Mouse (Mus musculus) common myeloid progenitor, adult 5-6 weeks (primary cell): ENCODE measurements around the gene Cyp2t4. TPM values are rescaled to one million over a fixed set of nuclear protein-coding genes. Genes with fewer than 3 reads are reported as not detected.

Experiments used
- ATAC-seq: replicated peaks from 2 replicates; pipeline ENCODE4 v1.8.0; 2016; ENCODE audit warnings: low read depth, mild to moderate bottlenecking, moderate TSS enrichment, inconsistent platforms; ENCODE audit not compliant: poor library complexity, severe bottlenecking
- total RNA-seq: library from RNA; stranded (forward); fragments of 200-1000, 187-1606 nt; gene quantifications from 2 replicates; pipeline ENCODE4 v1.2.3, GENCODE M21; 2017

Cyp2t4 gene
- total RNA-seq, 1 experiment from 2014 or later = not detected

DNA sequence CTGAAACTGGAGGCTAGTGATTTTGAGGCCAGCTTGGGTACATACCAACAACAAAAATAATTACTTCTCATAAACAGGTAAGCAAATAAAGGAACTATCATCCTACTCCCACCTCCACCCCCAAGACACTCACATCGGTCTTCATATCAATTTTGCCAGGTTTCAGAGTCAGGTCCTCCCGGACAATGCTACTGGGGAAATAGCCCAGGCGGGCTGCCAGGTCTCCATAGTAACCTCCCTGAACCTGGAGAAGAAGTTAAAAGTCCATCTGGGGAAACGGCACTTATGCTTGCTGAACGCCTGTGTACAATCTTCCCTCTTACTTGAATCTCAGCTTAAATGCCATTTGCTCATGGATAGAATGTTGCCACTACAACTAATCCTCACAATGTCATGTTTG, 26.5 kb downstream of the Cyp2t4 start:
- no peak for ATAC-seq

DNA sequence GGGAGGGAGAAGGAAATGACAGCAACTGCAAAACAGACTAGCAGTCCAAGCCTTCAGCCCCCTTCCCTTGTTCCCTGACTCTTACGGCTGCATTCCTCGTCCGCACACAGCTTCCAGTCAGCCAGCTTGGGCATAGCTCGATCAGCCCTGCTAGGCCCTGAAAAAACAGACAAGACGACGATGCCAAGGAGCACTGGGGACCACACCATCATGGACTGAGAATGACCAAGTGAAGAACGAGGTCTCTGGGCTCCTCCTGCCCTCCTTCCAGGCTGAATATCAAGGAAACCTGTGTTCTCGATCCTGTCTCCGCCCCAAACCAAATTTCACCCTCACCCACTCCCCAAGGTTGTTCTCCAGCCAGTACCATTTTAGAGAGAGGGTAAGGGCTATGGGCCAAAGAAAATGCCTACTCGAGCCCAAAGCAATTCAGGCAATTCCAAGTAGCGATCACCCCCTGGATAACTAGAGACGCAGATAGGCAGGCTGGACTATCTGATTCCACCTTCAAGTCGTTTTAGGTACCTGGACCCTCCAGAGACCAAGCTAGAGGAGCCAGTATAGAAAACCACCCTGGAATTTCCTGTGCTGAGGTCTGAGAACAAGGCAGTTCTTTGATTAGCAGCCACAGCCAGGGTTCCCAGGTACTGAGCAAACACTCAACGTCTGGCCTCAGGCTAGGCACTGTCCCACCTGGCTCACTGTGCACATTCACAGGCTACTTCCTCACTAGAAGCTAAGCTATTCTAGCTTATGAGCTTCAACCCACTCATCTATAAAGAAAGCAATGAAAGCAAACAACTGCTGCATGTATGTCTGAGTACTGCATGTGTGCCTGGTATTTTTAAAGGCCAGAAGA, 27.6 kb downstream of the Cyp2t4 start, which contains the start of the genes Gm21983 and Mia:
Gene Gm21983 (minus strand): TSS at position 250 of the 859 bp plus-strand sequence.
Gene Mia (minus strand): TSS at position 321 of the 859 bp plus-strand sequence.
- no peak for ATAC-seq

DNA sequence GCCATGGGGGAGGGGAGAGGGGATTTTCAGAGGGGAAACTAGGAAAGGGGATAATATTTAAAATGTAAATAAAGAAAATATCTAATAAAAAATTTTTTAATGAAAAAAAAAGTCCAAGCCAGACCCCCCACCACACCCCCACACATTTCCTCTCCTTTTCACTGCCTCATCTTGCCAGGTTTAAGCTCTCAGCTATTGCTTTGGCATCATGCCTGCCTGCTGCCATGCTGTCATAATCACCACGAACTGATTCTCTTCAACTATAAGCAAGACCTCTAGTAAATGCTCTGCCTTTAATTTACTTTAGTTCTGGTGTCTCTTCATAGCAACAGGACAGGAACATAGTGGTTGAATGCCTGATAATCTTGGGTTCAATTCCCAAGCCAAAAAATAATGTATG, 29.0 kb downstream of the Cyp2t4 start:
- no peak for ATAC-seq

DNA sequence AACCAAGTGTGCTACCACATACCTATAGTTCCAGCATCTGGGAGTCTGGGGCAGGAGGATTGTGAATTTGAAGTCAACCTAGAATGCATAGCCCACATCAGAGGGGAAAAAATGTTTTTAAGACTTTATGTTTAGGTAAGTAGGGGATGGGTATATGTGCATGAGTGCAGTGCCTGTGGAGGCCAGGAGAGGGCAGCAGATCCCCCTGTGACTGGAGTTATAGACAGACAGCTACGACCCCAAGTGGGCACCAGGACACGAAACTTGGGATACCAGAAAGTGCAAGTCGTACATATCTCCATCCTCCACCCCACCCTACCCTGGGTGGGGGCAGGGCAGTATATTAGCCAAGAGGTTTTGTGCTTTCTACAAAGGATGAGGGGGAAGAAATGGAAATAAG, 31.4 kb downstream of the Cyp2t4 start:
- ATAC-seq = peak; percentile 85

DNA sequence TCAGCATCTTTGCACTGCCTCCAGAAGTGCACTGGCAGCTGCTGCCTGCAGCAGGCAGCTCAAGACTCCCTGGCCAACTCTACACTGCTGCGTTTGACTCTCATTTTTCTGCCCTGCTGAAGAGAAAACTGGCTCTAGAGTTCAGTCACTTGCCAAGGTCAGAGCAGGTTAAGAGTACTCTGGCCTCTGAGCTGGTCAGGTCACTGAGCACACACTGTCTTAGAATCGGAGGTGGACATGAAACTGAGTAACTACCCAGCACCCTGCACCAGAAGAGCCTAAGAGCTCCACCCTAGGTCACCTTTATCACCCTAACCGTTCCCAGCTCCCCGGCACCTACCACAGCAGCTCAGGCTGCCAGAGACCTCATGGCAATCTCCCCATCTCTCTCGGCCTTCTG, 32.5 kb downstream of the Cyp2t4 start:
- no peak for ATAC-seq

DNA sequence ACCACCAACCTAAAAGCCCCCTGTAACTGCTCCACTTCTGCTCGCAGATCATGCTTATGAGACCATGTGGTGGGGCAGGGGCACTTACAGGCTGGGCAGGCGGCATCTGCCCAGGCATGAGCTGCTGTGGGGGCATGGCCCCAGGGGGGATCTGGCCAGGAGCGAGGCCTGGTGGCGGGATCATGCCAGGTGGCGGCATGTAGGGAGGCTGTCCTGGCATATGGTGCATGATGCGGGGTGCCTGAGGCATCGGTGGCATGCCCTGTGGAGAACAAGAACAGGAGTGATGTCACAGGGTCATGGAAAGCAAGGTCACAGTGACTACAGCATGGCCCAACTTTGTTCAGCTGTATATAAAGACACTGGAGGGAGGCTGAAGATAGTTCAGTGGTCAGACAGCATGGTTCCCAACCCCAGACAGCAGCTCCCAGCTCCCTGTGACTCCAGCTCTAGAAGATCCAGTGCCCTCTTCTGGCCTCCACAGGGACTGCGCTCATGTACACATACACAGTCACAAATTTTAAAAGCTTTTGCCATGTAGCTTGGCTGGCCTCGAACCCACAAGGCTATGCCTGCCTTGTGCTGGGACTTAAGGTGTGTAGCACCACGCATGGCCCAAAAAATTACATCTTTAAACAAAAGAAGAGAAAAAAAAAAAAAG, 35.9 kb downstream of the Cyp2t4 start:
- no peak for ATAC-seq

DNA sequence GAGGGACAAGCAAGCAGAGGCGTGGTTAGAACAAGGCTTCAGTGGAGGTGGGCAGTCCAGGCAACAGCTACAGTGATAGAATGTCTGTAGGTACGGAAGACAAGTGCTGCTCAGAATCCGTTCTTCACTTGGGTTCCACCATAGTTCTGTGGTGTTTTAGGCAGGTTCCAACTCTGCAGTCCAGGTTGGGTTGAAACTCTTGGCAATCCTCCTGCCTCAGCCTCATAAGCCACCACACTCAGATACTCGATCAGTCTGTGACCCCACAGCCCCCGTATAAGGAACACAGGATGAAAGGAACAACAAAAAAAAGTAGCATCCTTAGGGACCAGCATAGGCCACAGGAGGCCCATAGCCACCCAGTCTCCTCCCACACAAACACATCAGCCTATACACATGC, 38.9 kb downstream of the Cyp2t4 start:
- ATAC-seq = no peak

DNA sequence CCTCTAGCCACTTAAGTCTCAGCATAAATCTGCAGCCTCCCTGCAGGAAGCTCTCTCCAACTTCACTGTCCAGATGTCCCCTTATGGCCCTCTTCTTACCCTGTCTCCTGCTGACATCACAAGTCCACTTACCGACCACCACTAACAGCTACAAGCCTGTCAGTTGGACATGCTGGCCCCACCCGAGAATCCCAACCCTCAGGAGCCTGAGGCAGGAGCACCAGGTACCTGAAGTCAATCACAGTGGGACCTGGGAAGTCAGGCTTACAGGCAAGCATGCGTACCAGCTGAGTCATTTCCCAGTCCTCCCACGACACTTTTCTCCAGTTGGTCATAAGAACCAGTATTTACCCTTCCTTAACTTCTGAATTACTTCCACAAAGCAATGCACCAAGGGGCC, 40.2 kb downstream of the Cyp2t4 start:
- no peak for ATAC-seq

DNA sequence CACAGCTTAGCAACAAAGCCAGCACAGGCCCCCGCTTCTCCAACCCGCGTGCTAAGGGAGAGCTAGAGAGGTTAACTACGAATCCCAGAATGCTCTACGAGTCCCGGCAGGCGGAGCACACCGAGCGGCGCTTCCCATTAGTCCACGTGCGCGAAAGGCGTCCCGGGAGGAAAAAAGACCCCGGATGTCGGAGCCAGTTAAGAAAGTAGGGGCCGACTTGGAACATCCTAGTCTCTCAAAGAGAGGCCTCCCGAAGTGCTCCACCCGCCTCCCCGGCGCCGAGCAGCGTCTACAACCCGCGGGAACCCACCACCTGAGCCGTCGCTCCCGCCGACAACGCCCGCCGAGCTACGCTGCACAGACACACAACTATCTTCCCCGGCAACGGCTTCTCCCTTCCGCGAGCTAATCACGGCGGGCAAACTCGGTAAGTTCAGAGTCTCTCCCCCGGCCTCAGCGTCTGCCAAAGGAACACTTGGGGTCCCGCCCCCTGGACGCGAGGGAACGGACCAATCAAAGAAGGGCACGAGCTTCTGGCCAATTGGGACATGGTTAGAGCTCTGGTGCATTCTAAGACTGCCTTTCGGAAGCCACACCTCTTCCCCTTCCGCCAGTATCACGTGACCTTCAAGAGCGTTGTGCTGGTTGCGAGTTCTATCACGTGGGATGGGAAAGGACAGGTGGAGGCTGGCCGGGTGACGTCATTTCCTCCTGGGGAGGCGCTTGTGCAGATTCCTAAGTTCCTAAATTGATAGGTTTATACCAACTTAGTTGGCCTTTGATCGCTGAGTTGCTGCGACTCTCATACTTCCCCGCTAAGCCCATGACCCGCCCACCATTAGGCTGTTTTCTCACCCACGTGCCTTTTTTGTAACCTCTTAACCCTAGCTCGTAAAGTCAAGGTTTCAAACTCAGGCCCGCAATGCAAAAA, 42.4 kb downstream of the Cyp2t4 start, which contains the start of the genes BC024978 and Snrpa:
Gene BC024978 (plus strand): TSS at position 101 of the 931 bp plus-strand sequence.
Gene Snrpa (minus strand): TSS at position 591 of the 931 bp plus-strand sequence.
- ATAC-seq = peak; percentile 92

DNA sequence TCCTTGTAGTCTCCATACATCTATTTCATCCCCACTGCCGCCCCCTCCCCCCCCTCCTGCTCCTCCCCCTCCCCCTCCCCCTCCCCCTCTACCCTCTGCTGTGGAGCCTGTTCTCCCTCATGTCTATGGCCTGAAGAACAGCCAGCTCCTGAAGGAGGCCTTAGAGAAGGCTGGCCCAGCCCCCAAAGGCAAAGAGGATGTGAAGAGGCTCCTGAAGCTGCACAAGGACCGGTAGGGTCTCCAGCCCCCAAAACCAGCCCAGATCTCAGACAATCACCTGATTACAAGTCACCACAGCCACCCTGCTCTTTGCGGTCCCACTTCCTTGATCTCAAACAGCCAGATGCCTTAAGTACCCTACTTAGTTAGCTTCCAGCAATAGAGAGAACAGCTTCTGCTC, 43.6 kb downstream of the Cyp2t4 start:
- ATAC-seq = no peak

DNA sequence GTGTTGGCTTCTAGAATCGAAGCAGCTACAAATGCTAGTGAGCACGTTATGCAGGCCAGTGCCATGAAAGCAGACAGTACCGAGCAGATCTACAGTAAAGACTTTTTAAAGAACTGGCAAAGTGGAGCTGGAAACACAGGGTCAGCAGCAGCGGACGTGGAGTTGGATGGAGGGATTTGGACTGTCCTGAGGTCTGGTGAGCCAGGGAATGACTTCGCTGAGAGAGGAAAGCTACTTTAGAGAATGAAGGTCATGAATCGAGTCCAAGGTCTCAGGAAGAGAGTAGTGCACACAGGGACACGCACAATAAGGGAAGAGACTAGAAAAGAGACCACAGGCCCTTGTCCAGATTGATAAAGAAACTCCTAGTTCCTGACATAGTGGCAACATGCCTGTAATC, 44.1 kb downstream of the Cyp2t4 start:
- no peak for ATAC-seq

DNA sequence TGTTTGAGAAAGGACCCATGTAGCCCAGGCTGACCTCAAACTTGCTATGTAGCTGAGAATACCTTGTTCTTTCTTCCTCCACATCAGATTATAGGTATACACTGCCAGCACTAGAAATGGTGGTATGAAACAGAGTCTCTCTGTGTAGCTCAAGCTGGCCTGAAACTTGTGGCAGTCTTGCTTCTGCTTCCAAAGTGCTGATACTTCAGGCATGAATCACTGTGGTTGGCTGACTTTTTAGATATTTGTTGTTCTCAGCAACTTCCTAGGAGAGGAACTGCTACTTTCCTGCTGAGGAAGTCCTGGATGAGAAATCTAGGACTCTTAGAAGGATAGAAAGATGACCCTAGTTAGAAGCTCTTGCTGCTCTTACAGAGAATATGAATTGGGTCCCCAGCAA, 44.8 kb downstream of the Cyp2t4 start:
- ATAC-seq = no peak

DNA sequence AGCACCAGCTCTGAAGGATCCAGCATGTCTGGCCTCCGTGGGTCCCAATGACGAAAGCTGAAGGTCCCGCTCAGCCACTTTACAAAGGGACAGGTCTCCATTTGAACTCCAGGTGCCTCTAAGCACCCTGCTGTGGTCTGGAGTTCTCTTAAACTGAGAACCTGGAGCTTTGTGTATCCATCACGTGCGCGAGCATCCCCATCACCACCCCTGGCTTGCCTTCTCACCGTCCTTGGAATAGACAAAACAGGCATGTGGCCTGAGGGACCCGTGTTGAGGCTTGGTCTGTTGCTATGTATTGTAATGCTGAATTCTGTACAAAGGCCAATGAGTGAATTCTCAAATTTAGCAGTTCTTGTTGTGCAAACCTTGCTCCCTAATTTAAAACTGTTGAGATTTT, 45.3 kb downstream of the Cyp2t4 start:
- ATAC-seq = no peak

DNA sequence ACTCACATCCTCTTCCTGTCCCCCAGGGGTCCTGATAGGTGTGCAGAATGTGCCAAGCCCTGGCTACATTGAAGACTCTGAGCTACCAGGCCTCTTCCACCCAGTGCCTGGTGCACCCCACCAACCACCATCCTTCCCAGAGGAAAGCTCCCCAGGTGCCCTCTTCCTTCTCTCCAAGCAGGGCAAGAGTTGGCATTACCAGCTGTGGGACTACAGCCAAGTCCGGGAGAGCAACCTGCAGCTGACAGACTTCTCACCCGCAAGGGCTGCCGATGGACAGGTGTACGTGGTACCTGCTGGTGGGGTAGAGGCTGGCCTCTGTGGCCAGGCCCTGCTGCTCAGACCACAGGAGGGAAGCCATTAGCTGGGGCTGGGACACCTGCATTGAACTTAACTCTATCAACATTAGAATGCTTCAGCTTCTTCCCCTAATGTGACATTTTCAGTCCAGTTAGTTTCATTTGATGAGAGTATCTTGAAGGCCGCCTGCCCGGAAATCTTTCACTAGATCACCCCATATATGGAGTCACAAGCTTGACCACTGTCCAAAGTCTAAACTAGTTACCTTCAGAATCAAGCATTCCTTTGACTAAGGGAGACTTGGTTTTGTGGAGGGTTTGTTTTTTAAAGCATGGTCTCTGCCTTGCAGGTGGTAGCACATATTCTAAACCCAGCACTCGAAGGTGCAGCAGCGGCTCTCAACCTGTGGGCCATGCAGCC, 50.4 kb downstream of the Cyp2t4 start:
- ATAC-seq = no peak

Other genes with a start within 250 kb of the Cyp2t4 start
- gene Cyp2a22, start 214.3 kb upstream of the Cyp2t4 start, total RNA-seq = not detected in 2 replicates
- not detected in 2 replicates for gene Cyp2a12, start 124.6 kb upstream of the Cyp2t4 start, total RNA-seq
- not detected in 2 replicates for gene Cyp2f2, start 33.8 kb upstream of the Cyp2t4 start, total RNA-seq
- 18.6 and 24.7 TPM in 2 replicates for gene Egln2, start 13.1 kb downstream of the Cyp2t4 start, total RNA-seq
- 10.6 and 21.7 TPM in 2 replicates for gene Rab4b, start 25.2 kb downstream of the Cyp2t4 start, total RNA-seq
- not detected in 2 replicates for gene Gm21983, start 27.4 kb downstream of the Cyp2t4 start, total RNA-seq
- 0.23 TPM in 1 of 2 replicates, not detected in the other for gene Mia, start 27.4 kb downstream of the Cyp2t4 start, total RNA-seq
- 4.8 and 5.7 TPM in 2 replicates for gene BC024978, start 42.1 kb downstream of the Cyp2t4 start, total RNA-seq
- 102 and 125 TPM in 2 replicates for gene Snrpa, start 42.6 kb downstream of the Cyp2t4 start, total RNA-seq
- gene Itpkc, start 74.9 kb downstream of the Cyp2t4 start, total RNA-seq = 5.2 and 5.4 TPM in 2 replicates
- 8.2 and 15.7 TPM in 2 replicates for gene Coq8b, start 79.3 kb downstream of the Cyp2t4 start, total RNA-seq
- 0.29 and 1.1 TPM in 2 replicates for gene Numbl, start 104.7 kb downstream of the Cyp2t4 start, total RNA-seq
- gene Ltbp4, start 184.0 kb downstream of the Cyp2t4 start, total RNA-seq = 0.44 TPM in 1 of 2 replicates, not detected in the other
- gene Shkbp1, start 202.3 kb downstream of the Cyp2t4 start, total RNA-seq = 18.4 and 25.8 TPM in 2 replicates
- gene Gm20479, start 203.7 kb downstream of the Cyp2t4 start, total RNA-seq = 2.2 TPM in 1 of 2 replicates, not detected in the other